Mouse (Mus musculus): ENCODE data around the gene Arhgef7. TPM values are rescaled to one million over a fixed set of nuclear protein-coding genes. Genes with fewer than 3 reads are reported as not detected.

Arhgef7 gene
- total and polyA plus RNA-seq, 2 experiments from 2014 or later = 53.9 to 105 TPM

GRCm38 (mm10) chr8:11827312-11827711 is 99.8 kb downstream of the Arhgef7 start:
- H3K27me3 ChIP-seq (ENCODE audit: insufficient read depth, low read length) = no peaks in the 10 kb centered on the region
- ATAC-seq (no peak), DNase-seq (ENCODE audit: low spot score) (no peak)
- 46% methylated on average over 3 of the region's 3 CpGs for WGBS
- H3K4me2 ChIP-seq (ENCODE audit: low read depth, low read length) = no peak overlapping the region
- TF ChIP-seq CTCF (IDR thresholded peaks at IDR 0.05; ENCODE audit: low read depth) = no peak
- no peak overlapping the region for H3K9ac ChIP-seq (replicated peaks; ENCODE audit: low read length)
- peaks cover 13% of the 10 kb centered on the region for H3K4me1 ChIP-seq (ENCODE audit: insufficient read depth, low read length)
- H3K4me3 ChIP-seq (ENCODE audit: low read length) = no peak overlapping the region
- H3K9me3 ChIP-seq (ENCODE audit: low read length) = no peaks in the 10 kb centered on the region
- no peak overlapping the region for H3K27ac ChIP-seq
- H3K36me3 ChIP-seq (ENCODE audit: insufficient read depth, low read length) = peaks cover 44% of the 10 kb centered on the region

- Histone ChIP-seq H3K4me2 (ENCODE audit: low read depth, low read length) (no peak overlapping the region), H3K4me1 (ENCODE audit: insufficient read depth, low read length) (peaks cover 13% of the 10 kb centered on the region), H3K27ac (peak overlapping the region; percentile 9; the same call in 1 of the 2 replicates), H3K9me3 (ENCODE audit: low read length) (no peaks in the 10 kb centered on the region), H3K4me3 (ENCODE audit: low read length) (no peak overlapping the region), H3K27me3 (ENCODE audit: insufficient read depth, low read length) (no peaks in the 10 kb centered on the region), H3K9ac (replicated peaks; ENCODE audit: low read length) (0 out of 2 replicates have a peak overlapping the region, but pooled peaks have one; percentile 2), H3K36me3 (ENCODE audit: insufficient read depth, low read length) (peaks cover 53% of the 10 kb centered on the region)
- ATAC-seq (peak; percentile 65), DNase-seq (ENCODE audit: low spot score) (peak; percentile 54)
- WGBS = 21% methylated on average over 16 of the region's 16 CpGs
- no peak for TF ChIP-seq CTCF (IDR thresholded peaks at IDR 0.05; ENCODE audit: low read depth)
Measured at GRCm38 (mm10) chr8:11830214-11831046, 102.9 kb downstream of the Arhgef7 start.

- H3K27me3 ChIP-seq (ENCODE audit: insufficient read depth, low read length) = no peaks in the 10 kb centered on the region
- ATAC-seq (no peak), DNase-seq (ENCODE audit: low spot score) (no peak)
- 89% methylated on average over 10 of the region's 10 CpGs for WGBS
- peaks cover 13% of the 10 kb centered on the region for H3K4me1 ChIP-seq (ENCODE audit: insufficient read depth, low read length)
- H3K9me3 ChIP-seq (ENCODE audit: low read length) = no peaks in the 10 kb centered on the region
- no peak overlapping the region for H3K4me3 ChIP-seq (ENCODE audit: low read length)
- no peak overlapping the region for H3K9ac ChIP-seq (replicated peaks; ENCODE audit: low read length)
- H3K36me3 ChIP-seq (ENCODE audit: insufficient read depth, low read length) = peaks cover 47% of the 10 kb centered on the region
- peak overlapping the region; percentile 9; the same call in 1 of the 2 replicates for H3K27ac ChIP-seq
- H3K4me2 ChIP-seq (ENCODE audit: low read depth, low read length) = no peak overlapping the region
- TF ChIP-seq CTCF (IDR thresholded peaks at IDR 0.05; ENCODE audit: low read depth) = no peak
Measured at GRCm38 (mm10) chr8:11831174-11831573, 103.7 kb downstream of the Arhgef7 start.

- Histone ChIP-seq H3K27ac (no peak overlapping the region), H3K27me3 (ENCODE audit: insufficient read depth, low read length) (no peaks in the 10 kb centered on the region), H3K36me3 (ENCODE audit: insufficient read depth, low read length) (peaks cover 41% of the 10 kb centered on the region), H3K4me2 (ENCODE audit: low read depth, low read length) (no peak overlapping the region), H3K9me3 (ENCODE audit: low read length) (no peaks in the 10 kb centered on the region), H3K4me3 (ENCODE audit: low read length) (no peak overlapping the region), H3K4me1 (ENCODE audit: insufficient read depth, low read length) (peaks cover 13% of the 10 kb centered on the region), H3K9ac (replicated peaks; ENCODE audit: low read length) (no peak overlapping the region)
- no peak for ATAC-seq
- DNase-seq (ENCODE audit: low spot score) = no peak
- 86% methylated on average over 5 of the region's 5 CpGs for WGBS
- no peak for TF ChIP-seq CTCF (IDR thresholded peaks at IDR 0.05; ENCODE audit: low read depth)
Measured at GRCm38 (mm10) chr8:11831939-11832338, 104.4 kb downstream of the Arhgef7 start.

GRCm38 (mm10) chr8:11833157-11833556 is 105.6 kb downstream of the Arhgef7 start:
- DNase-seq (ENCODE audit: low spot score) = no peak
- H3K4me2 ChIP-seq (ENCODE audit: low read depth, low read length) = no peak overlapping the region
- no peaks in the 10 kb centered on the region for H3K9me3 ChIP-seq (ENCODE audit: low read length)
- H3K4me1 ChIP-seq (ENCODE audit: insufficient read depth, low read length) = peaks cover 13% of the 10 kb centered on the region
- H3K4me3 ChIP-seq (ENCODE audit: low read length) = no peak overlapping the region
- H3K9ac ChIP-seq (replicated peaks; ENCODE audit: low read length) = no peak overlapping the region
- H3K27me3 ChIP-seq (ENCODE audit: insufficient read depth, low read length) = no peaks in the 10 kb centered on the region
- H3K36me3 ChIP-seq (ENCODE audit: insufficient read depth, low read length) = peaks cover 36% of the 10 kb centered on the region
- 91% methylated on average over 4 of the region's 4 CpGs for WGBS
- no peak for TF ChIP-seq CTCF (IDR thresholded peaks at IDR 0.05; ENCODE audit: low read depth)
- no peak for ATAC-seq
- no peak overlapping the region for H3K27ac ChIP-seq

GRCm38 (mm10) chr8:11834200-11834599 is 106.7 kb downstream of the Arhgef7 start:
- Histone ChIP-seq H3K4me1 (ENCODE audit: insufficient read depth, low read length) (peaks cover 13% of the 10 kb centered on the region), H3K27ac (no peak overlapping the region), H3K4me3 (ENCODE audit: low read length) (no peak overlapping the region), H3K4me2 (ENCODE audit: low read depth, low read length) (no peak overlapping the region), H3K9ac (replicated peaks; ENCODE audit: low read length) (no peak overlapping the region), H3K36me3 (ENCODE audit: insufficient read depth, low read length) (peaks cover 33% of the 10 kb centered on the region), H3K9me3 (ENCODE audit: low read length) (no peaks in the 10 kb centered on the region), H3K27me3 (ENCODE audit: insufficient read depth, low read length) (no peaks in the 10 kb centered on the region)
- ATAC-seq (no peak), DNase-seq (ENCODE audit: low spot score) (no peak)
- WGBS = 90% methylated on average over 5 of the region's 5 CpGs
- TF ChIP-seq CTCF (IDR thresholded peaks at IDR 0.05; ENCODE audit: low read depth) = no peak

- Histone ChIP-seq H3K27ac (no peak overlapping the region), H3K9ac (replicated peaks; ENCODE audit: low read length) (no peak overlapping the region), H3K4me2 (ENCODE audit: low read depth, low read length) (no peak overlapping the region), H3K4me3 (ENCODE audit: low read length) (no peak overlapping the region), H3K4me1 (ENCODE audit: insufficient read depth, low read length) (peaks cover 13% of the 10 kb centered on the region), H3K36me3 (ENCODE audit: insufficient read depth, low read length) (peaks cover 33% of the 10 kb centered on the region), H3K9me3 (ENCODE audit: low read length) (no peaks in the 10 kb centered on the region), H3K27me3 (ENCODE audit: insufficient read depth, low read length) (no peaks in the 10 kb centered on the region)
- ATAC-seq = no peak
- 94% methylated on average over 16 of the region's 16 CpGs for WGBS
- no peak for DNase-seq (ENCODE audit: low spot score)
- no peak for TF ChIP-seq CTCF (IDR thresholded peaks at IDR 0.05; ENCODE audit: low read depth)
Measured at GRCm38 (mm10) chr8:11834691-11835090, 107.2 kb downstream of the Arhgef7 start.
